Mouse (Mus musculus) Patski (cell line): ENCODE measurements around the gene Ugt1a2. TPM values are rescaled to one million over a fixed set of nuclear protein-coding genes. Genes with fewer than 3 reads are reported as not detected.

ENCODE experiments used
- ATAC-seq: fragments of 100-300 bp; one replicate; pipeline ENCODE4 v1.8.0; 2021
- CTCF ChIA-PET: fragments of 350-600 bp; sonication (Branson Sonifier 250); formaldehyde crosslinking; loops from one replicate; lab custom pipeline; 2022; ENCODE audit warnings: inconsistent platforms; lab: Charles Lee
- POLR2A ChIA-PET: fragments of 350-600 bp; sonication (Branson Sonifier 250); formaldehyde crosslinking; loops from one replicate; lab custom pipeline; 2022; ENCODE audit warnings: antibody characterized with exemption, inconsistent platforms; lab: Charles Lee
- DNase-seq: peaks from one replicate; pipeline ENCODE4 v3.0.0-alpha.2; 2011; ENCODE audit warnings: low read depth, low spot score
- H3K27me3 ChIP-seq: fragments of 371-371 bp; one replicate; pipeline ENCODE4 v1.5.1; 2021
- CTCF ChIP-seq: fragments of 100-300 bp; IDR thresholded peaks from one replicate; pipeline ENCODE4 v1.5.1; 2021
- in situ Hi-C: fragments of 300-500 bp; cut with MboI; formaldehyde crosslinking; loops from 3 replicates; pipeline ENCODE4 v1.11.1; 2018; ENCODE audit warnings: low pct_unique_long_range_greater_than_20kb, mixed read lengths
- polyA plus RNA-seq: library from polyadenylated mRNA; unstranded; gene quantifications from one replicate; pipeline ENCODE4 v1.2.3, GENCODE M21; 2021

Ugt1a2 gene
- polyA plus RNA-seq, 1 experiment from 2014 or later = 5.6 TPM

- ATAC-seq = no peak
- no peak for DNase-seq
- ChIA-PET CTCF (no interaction called here), POLR2A (no interaction called here)
- in situ Hi-C loops = no loop called here
- TF ChIP-seq CTCF = no peak
- H3K27me3 ChIP-seq = no peaks in the 10 kb centered on the region
Observed at GRCm38 (mm10) chr1:88240579-88240978, 40.2 kb downstream of the Ugt1a2 start.

- CTCF ChIA-PET = interaction anchor here (1.6 to 1.8 kb wide), 2 partner anchors 8 to 13 kb away, joined by 4 to 6 read pairs; no protein-coding TSS in a partner anchor
- POLR2A ChIA-PET = no interaction called here
- H3K27me3 ChIP-seq = no peaks in the 10 kb centered on the region
- in situ Hi-C loops = no loop called here
- ATAC-seq (no peak), DNase-seq (no peak)
- no peak for TF ChIP-seq CTCF
Observed at GRCm38 (mm10) chr1:88243861-88244260, 43.5 kb downstream of the Ugt1a2 start.

DNA sequence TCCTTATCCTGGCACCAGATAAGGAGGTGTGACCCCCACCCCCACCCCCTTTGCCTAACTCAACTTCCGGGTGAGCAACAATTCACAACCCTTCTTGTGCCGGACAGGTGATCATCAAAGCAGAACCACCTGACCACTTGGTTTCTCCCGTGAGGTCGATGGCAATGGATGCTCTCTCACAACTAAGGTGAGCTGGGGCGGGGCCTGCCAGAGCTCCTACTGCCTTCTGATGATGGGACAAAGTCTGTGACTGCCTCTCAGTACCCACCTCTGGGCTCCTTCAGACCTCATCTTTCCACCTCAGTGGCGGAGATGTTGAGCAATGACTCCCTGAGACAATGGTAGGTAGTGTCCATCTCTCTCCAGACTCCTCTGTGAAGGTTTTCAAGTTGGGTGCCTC lies 45.5 kb downstream of the Ugt1a2 start:
- no peaks in the 10 kb centered on the region for H3K27me3 ChIP-seq
- CTCF ChIA-PET = no interaction called here
- no peak for TF ChIP-seq CTCF
- DNase-seq = no peak
- ATAC-seq = no peak
- in situ Hi-C loops = no loop called here
- POLR2A ChIA-PET = interaction anchor here (1.2 kb wide), 1 partner anchor 16 kb away, joined by 3 read pairs; no protein-coding TSS in a partner anchor

DNA sequence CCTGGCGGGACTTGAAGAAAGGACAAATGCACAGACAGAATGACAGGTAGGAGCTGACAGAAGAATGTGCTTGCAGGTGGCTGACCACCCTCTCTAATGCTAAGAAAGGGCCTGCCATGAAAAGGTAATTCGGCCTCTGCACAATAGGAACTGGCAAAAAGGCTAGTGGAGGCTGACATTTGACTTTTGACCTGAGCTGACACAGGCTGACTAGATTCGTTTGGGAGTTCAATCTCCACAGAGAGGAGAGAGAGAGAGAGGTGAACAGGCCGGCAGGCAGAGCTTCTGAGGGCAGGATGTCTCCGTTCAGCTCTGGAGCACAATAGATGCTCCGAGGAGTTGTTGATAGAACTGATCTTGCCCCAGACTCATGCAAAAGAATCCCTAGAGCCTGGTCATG lies 46.0 kb downstream of the Ugt1a2 start:
- POLR2A ChIA-PET = interaction anchor here (1.2 kb wide), 1 partner anchor 15 kb away, joined by 3 read pairs; no protein-coding TSS in a partner anchor
- in situ Hi-C loops = no loop called here
- no peaks in the 10 kb centered on the region for H3K27me3 ChIP-seq
- no peak for TF ChIP-seq CTCF
- ATAC-seq = no peak
- DNase-seq = no peak
- CTCF ChIA-PET = no interaction called here

DNA sequence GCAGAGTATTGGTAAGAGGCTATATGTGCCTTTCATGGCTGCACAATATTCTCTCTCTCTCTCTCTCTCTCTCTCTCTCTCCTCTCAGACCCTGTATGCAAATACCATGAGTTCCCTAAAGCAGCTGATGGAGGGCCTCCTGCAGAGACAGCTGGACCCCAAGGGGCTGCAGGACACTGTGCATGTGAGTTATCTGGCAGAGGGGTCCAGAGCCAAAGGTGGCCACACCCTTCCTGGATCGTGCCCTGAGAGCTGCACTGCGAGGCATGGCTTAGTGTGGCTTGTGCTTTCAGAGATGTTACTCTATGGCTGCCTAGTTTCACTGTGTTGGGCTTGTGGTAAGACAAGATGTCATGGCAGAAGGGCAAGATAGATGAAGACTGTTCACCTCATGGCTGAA lies 47.3 kb downstream of the Ugt1a2 start:
- ATAC-seq (no peak), DNase-seq (no peak)
- ChIA-PET CTCF (interaction anchor here (0.7 to 1.8 kb wide), 5 partner anchors 8 to 86 kb away, joined by 3 to 6 read pairs (median 4); no protein-coding TSS in a partner anchor), POLR2A (no interaction called here)
- TF ChIP-seq CTCF = no peak
- no peaks in the 10 kb centered on the region for H3K27me3 ChIP-seq
- in situ Hi-C loops = no loop called here

DNA sequence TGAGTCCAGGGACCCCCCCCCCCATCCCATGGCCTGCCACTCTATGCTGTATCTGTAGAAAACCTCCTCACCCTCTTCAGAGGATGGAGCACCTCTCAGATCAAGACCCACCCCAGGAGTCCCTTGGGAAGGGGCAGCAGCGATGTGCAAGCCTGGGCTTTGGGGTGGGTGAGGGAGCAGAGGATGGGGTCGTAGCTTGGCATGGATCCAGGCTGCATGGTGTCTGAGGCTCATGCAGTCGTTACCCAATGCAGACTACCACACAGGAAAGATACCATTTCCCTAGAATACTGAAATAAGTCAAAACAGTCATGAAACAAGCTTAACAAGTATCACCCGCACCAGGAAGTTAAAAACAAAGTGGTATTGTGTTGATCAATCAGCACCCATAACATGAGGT lies 48.3 kb downstream of the Ugt1a2 start:
- CTCF ChIA-PET = interaction anchor here (1.1 to 1.9 kb wide), 7 partner anchors 7 to 87 kb away, joined by 3 to 6 read pairs (median 4); partner anchors contain the start of genes Hjurp, Trpm8 and Ugt1a1
- H3K27me3 ChIP-seq = no peaks in the 10 kb centered on the region
- in situ Hi-C loops = no loop called here
- DNase-seq = no peak
- TF ChIP-seq CTCF = no peak
- POLR2A ChIA-PET = no interaction called here
- ATAC-seq = no peak

- ChIA-PET CTCF (interaction anchor here (1.2 to 1.9 kb wide), 4 partner anchors 13 to 38 kb away, joined by 3 to 6 read pairs (median 4); partner anchors contain the start of genes Hjurp, Trpm8 and Ugt1a1), POLR2A (interaction anchor here (1.1 to 1.3 kb wide), 2 partner anchors 14 to 42 kb away, joined by 3 to 4 read pairs; no protein-coding TSS in a partner anchor)
- in situ Hi-C loops = no loop called here
- DNase-seq = no peak
- no peaks in the 10 kb centered on the region for H3K27me3 ChIP-seq
- ATAC-seq = no peak
- TF ChIP-seq CTCF = no peak
Observed at GRCm38 (mm10) chr1:88249596-88249995, 49.2 kb downstream of the Ugt1a2 start.

DNA sequence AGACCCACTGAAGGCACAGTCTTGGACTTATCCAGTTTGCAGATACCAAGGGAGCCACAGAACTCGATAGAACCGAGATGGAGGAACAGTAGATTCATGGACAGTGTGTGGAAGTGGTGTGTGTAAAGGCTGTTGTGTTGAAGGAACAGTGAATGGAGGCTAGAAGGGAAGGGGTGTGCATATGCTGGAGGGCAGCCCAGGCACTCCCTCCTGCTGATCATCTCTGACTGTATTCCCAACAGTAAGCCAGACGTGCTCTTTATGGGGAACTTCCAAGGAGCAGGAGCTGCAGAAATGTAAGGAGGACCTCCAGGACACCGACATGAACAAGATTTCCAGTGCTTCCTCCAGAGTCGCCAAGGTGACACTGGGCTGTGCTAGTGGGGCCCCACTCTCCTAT lies 49.6 kb downstream of the Ugt1a2 start:
- no peaks in the 10 kb centered on the region for H3K27me3 ChIP-seq
- in situ Hi-C loops = no loop called here
- POLR2A ChIA-PET = interaction anchor here (1.1 to 1.3 kb wide), 2 partner anchors 14 to 43 kb away, joined by 3 to 4 read pairs; no protein-coding TSS in a partner anchor
- CTCF ChIA-PET = interaction anchor here (1.9 kb wide), 1 partner anchor 13 kb away, joined by 5 read pairs; no protein-coding TSS in a partner anchor
- no peak for ATAC-seq
- no peak for TF ChIP-seq CTCF
- no peak for DNase-seq

- H3K27me3 ChIP-seq = no peaks in the 10 kb centered on the region
- DNase-seq = no peak
- TF ChIP-seq CTCF = no peak
- POLR2A ChIA-PET = no interaction called here
- ATAC-seq = no peak
- in situ Hi-C loops = no loop called here
- CTCF ChIA-PET = interaction anchor here (0.8 to 1.8 kb wide), 5 partner anchors 8 to 37 kb away, joined by 3 to 6 read pairs (median 4); partner anchors contain the start of genes Hjurp and Trpm8
Observed at GRCm38 (mm10) chr1:88253106-88253505, 52.7 kb downstream of the Ugt1a2 start.

- ChIA-PET POLR2A (interaction anchor here (0.7 kb wide), 1 partner anchor 95 kb away, joined by 3 read pairs; no protein-coding TSS in a partner anchor), CTCF (interaction anchor here (0.8 to 1.8 kb wide), 4 partner anchors 8 to 24 kb away, joined by 3 to 6 read pairs (median 4); partner anchors contain the start of genes Hjurp and Trpm8)
- no peak for TF ChIP-seq CTCF
- in situ Hi-C loops = no loop called here
- no peak for ATAC-seq
- no peaks in the 10 kb centered on the region for H3K27me3 ChIP-seq
- DNase-seq = no peak
Observed at GRCm38 (mm10) chr1:88253540-88253939, 53.1 kb downstream of the Ugt1a2 start.

- ChIA-PET CTCF (interaction anchor here (1.1 to 1.2 kb wide), 2 partner anchors 12 to 29 kb away, joined by 3 read pairs; no protein-coding TSS in a partner anchor), POLR2A (no interaction called here)
- no peaks in the 10 kb centered on the region for H3K27me3 ChIP-seq
- ATAC-seq (no peak), DNase-seq (no peak)
- no peak for TF ChIP-seq CTCF
- in situ Hi-C loops = no loop called here
Observed at GRCm38 (mm10) chr1:88254793-88255465, 54.5 kb downstream of the Ugt1a2 start.
